Mouse (Mus musculus): ENCODE results near the gene Cep131.

DNA sequence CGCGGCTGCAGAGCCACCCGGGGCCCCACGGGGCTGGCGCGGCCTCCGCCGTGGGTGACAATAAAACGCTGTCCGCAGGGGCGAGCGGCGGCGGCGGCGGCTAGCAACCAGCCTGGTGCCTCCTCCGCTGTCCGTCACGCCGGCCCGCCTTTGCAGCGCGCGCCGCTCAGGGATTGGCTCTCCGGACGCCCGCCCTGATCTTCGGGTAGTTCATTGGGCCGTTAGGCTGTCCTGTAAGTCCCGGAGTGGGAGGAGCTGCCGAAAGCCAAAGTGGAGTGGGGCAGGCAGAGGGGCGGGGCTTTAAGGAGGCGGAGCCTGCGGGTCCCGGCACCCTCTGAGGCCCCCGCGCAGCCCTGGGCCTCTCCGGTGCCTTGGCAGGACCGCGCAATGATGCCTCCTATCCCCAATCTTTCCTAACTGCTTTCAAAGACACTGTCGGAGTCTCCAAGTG lies at the start of gene Cep131:
- TF ChIP-seq CTCF (IDR thresholded peaks at IDR 0.05; ENCODE audit: low read depth) (no peak; the same call in 1 of the 2 replicates), EP300 (optimal IDR thresholded peaks at IDR 0.05) (no peak)
